Mouse (Mus musculus): ENCODE measurements around the gene Rxfp3. TPM values are rescaled to one million over a fixed set of nuclear protein-coding genes. Genes with fewer than 3 reads are reported as not detected.
"Not testable (repeated sequence)": the region's sequence is repeated elsewhere in the genome, so short reads cannot be mapped to it uniquely, and the experiment has no call there.

Rxfp3 gene
- polyA plus RNA-seq, 1 experiment: not detected

- no peak overlapping the region for H3K4me3 ChIP-seq (replicated peaks)
- H3K4me1 ChIP-seq (ENCODE audit: control insufficient read depth): no peaks in the 10 kb centered on the region
- no peaks in the 10 kb centered on the region for H3K27me3 ChIP-seq (ENCODE audit: control insufficient read depth)
- no peaks in the 10 kb centered on the region for H3K9me3 ChIP-seq (ENCODE audit: control insufficient read depth, low read length)
- no peaks in the 10 kb centered on the region for H3K36me3 ChIP-seq (ENCODE audit: control insufficient read depth)
- TF ChIP-seq GATA1 (IDR thresholded peaks at IDR 0.05; ENCODE audit: low read length) (no peak), TAL1 (IDR thresholded peaks at IDR 0.05; ENCODE audit: low read length) (no peak)
Measured at GRCm38 (mm10) chr15:11003791-11004190, 34.0 kb downstream of the Rxfp3 start.

- no peaks in the 10 kb centered on the region for H3K27me3 ChIP-seq (ENCODE audit: control insufficient read depth)
- no peaks in the 10 kb centered on the region for H3K4me1 ChIP-seq (ENCODE audit: control insufficient read depth)
- TF ChIP-seq TAL1 (IDR thresholded peaks at IDR 0.05; ENCODE audit: low read length) (no peak), GATA1 (IDR thresholded peaks at IDR 0.05; ENCODE audit: low read length) (no peak)
- H3K36me3 ChIP-seq (ENCODE audit: control insufficient read depth): peaks cover 3% of the 10 kb centered on the region; the same call in 1 of the 2 replicates
- no peaks in the 10 kb centered on the region for H3K9me3 ChIP-seq (ENCODE audit: control insufficient read depth, low read length)
- no peak within 1 kb of the TSS for H3K4me3 ChIP-seq (replicated peaks)
Measured at GRCm38 (mm10) chr15:11000421-11000820, 37.4 kb downstream of the Rxfp3 start, which contains the start of gene Slc45a2. TSS of gene Slc45a2 (plus strand) at chr15:11000721.

GRCm38 (mm10) chr15:10999832-11000231 lies 38.0 kb downstream of the Rxfp3 start:
- H3K27me3 ChIP-seq (ENCODE audit: control insufficient read depth): no peaks in the 10 kb centered on the region
- no peaks in the 10 kb centered on the region for H3K4me1 ChIP-seq (ENCODE audit: control insufficient read depth)
- no peaks in the 10 kb centered on the region for H3K9me3 ChIP-seq (ENCODE audit: control insufficient read depth, low read length)
- no peak overlapping the region for H3K4me3 ChIP-seq (replicated peaks)
- TF ChIP-seq GATA1 (IDR thresholded peaks at IDR 0.05; ENCODE audit: low read length) (no peak), TAL1 (IDR thresholded peaks at IDR 0.05; ENCODE audit: low read length) (no peak)
- peaks cover 5% of the 10 kb centered on the region; the same call in 1 of the 2 replicates for H3K36me3 ChIP-seq (ENCODE audit: control insufficient read depth)

- no peaks in the 10 kb centered on the region; the same call in 1 of the 2 replicates for H3K4me1 ChIP-seq (ENCODE audit: control insufficient read depth)
- no peak for TF ChIP-seq TAL1 (IDR thresholded peaks at IDR 0.05; ENCODE audit: low read length)
- TF ChIP-seq GATA1 (IDR thresholded peaks at IDR 0.05; ENCODE audit: low read length): no peak
- no peaks in the 10 kb centered on the region for H3K9me3 ChIP-seq (ENCODE audit: control insufficient read depth, low read length)
- no peak overlapping the region for H3K4me3 ChIP-seq (replicated peaks)
- H3K36me3 ChIP-seq (ENCODE audit: control insufficient read depth): peaks cover 14% of the 10 kb centered on the region
- no peaks in the 10 kb centered on the region for H3K27me3 ChIP-seq (ENCODE audit: control insufficient read depth)
Measured at GRCm38 (mm10) chr15:10991566-10991965, 46.2 kb downstream of the Rxfp3 start.

- TF ChIP-seq TAL1 (IDR thresholded peaks at IDR 0.05; ENCODE audit: low read length): no peak
- TF ChIP-seq GATA1 (IDR thresholded peaks at IDR 0.05; ENCODE audit: low read length): no peak
- no peaks in the 10 kb centered on the region; the same call in 1 of the 2 replicates for H3K4me1 ChIP-seq (ENCODE audit: control insufficient read depth)
- H3K36me3 ChIP-seq (ENCODE audit: control insufficient read depth): peaks cover 11% of the 10 kb centered on the region
Measured at GRCm38 (mm10) chr15:10990411-10990810, 47.4 kb downstream of the Rxfp3 start.

GRCm38 (mm10) chr15:10986477-10986876 lies 51.3 kb downstream of the Rxfp3 start:
- H3K27me3 ChIP-seq (ENCODE audit: control insufficient read depth); H3K4me3 ChIP-seq (replicated peaks); H3K36me3 ChIP-seq (ENCODE audit: control insufficient read depth); H3K9me3 ChIP-seq (ENCODE audit: control insufficient read depth, low read length): not testable (repeated sequence)
- H3K4me1 ChIP-seq (ENCODE audit: control insufficient read depth): peaks cover 10% of the 10 kb centered on the region

More at GRCm38 (mm10) chr15:10990411-10990810, 47.4 kb downstream of the Rxfp3 start:
- no peaks in the 10 kb centered on the region for H3K27me3 ChIP-seq (ENCODE audit: control insufficient read depth)
- no peaks in the 10 kb centered on the region for H3K9me3 ChIP-seq (ENCODE audit: control insufficient read depth, low read length)
- no peak overlapping the region for H3K4me3 ChIP-seq (replicated peaks)

- TF ChIP-seq GATA1 (IDR thresholded peaks at IDR 0.05; ENCODE audit: low read length) (no peak), TAL1 (IDR thresholded peaks at IDR 0.05; ENCODE audit: low read length) (no peak)
- no peak overlapping the region for H3K4me3 ChIP-seq (replicated peaks)
- peaks cover 9% of the 10 kb centered on the region for H3K36me3 ChIP-seq (ENCODE audit: control insufficient read depth)
- no peaks in the 10 kb centered on the region for H3K27me3 ChIP-seq (ENCODE audit: control insufficient read depth)
- peaks cover 18% of the 10 kb centered on the region for H3K4me1 ChIP-seq (ENCODE audit: control insufficient read depth)
- H3K9me3 ChIP-seq (ENCODE audit: control insufficient read depth, low read length): no peaks in the 10 kb centered on the region
Measured at GRCm38 (mm10) chr15:10985756-10986155, 52.0 kb downstream of the Rxfp3 start.

Other genes starting within 250 kb of the Rxfp3 start
- gene C1qtnf3, start 85.7 kb downstream of the Rxfp3 start, polyA plus RNA-seq (2012): not detected in 2 replicates
- 0.07 and 0.10 TPM in 2 replicates for gene Amacr, start 56.2 kb downstream of the Rxfp3 start, polyA plus RNA-seq (2012)
- not detected in 2 replicates for gene Slc45a2, start 37.3 kb downstream of the Rxfp3 start, polyA plus RNA-seq (2012)
- under 0.01 TPM in 1 of 2 replicates, not detected in the other for gene Adamts12, start 26.8 kb upstream of the Rxfp3 start, polyA plus RNA-seq (2012)